Mouse (Mus musculus) testis, adult 2 months (tissue): ENCODE results near the gene Calr. TPM values are rescaled to one million over a fixed set of nuclear protein-coding genes. Genes with fewer than 3 reads are reported as not detected.
A peak's percentile ranks its signal among the peaks of the same experiment; 100 is the strongest.

ENCODE experiments used
- H3K27ac ChIP-seq: fragments of 200-500 bp; 2 replicates; pipeline ENCODE4 v1.5.1; 2012; ENCODE audit warnings: low read depth, low read length; ENCODE audit not compliant: control insufficient read depth, insufficient read depth
- H3K27me3 ChIP-seq: fragments of 200-500 bp; 2 replicates; pipeline ENCODE4 v1.6.1; 2012; ENCODE audit warnings: mild to moderate bottlenecking, low read length, moderate library complexity; ENCODE audit not compliant: control insufficient read depth, insufficient read depth
- H3K36me3 ChIP-seq: fragments of 200-500 bp; 2 replicates; pipeline ENCODE4 v1.6.1; 2012; ENCODE audit warnings: mild to moderate bottlenecking, low read length; ENCODE audit not compliant: control insufficient read depth, insufficient read depth
- H3K4me1 ChIP-seq: fragments of 200-500 bp; 2 replicates; pipeline ENCODE4 v1.6.1; 2012; ENCODE audit warnings: low read length; ENCODE audit not compliant: control insufficient read depth, insufficient read depth
- H3K4me3 ChIP-seq: fragments of 200-500 bp; 2 replicates; pipeline ENCODE4 v1.5.1; 2012; ENCODE audit warnings: low read depth, mild to moderate bottlenecking, low read length, moderate library complexity, mixed read lengths; ENCODE audit not compliant: control insufficient read depth
- CTCF ChIP-seq: fragments of 200-500 bp; IDR thresholded peaks from 2 replicates; pipeline ENCODE4 v1.5.1; 2012; ENCODE audit warnings: low read depth, mild to moderate bottlenecking, inconsistent platforms, low read length, moderate library complexity; ENCODE audit not compliant: control insufficient read depth, insufficient read depth, insufficient replicate concordance
- POLR2A ChIP-seq: fragments of 200-500 bp; IDR thresholded peaks from 2 replicates; pipeline ENCODE4 v1.6.1; 2012; ENCODE audit warnings: low read depth, mild to moderate bottlenecking, inconsistent platforms, low read length, moderate library complexity; ENCODE audit not compliant: control insufficient read depth
- polyA plus RNA-seq: library from polyadenylated mRNA; depleted of rRNA; stranded (reverse); fragments of >200 nt; gene quantifications from 2 replicates; pipeline ENCODE4 v1.2.3, GENCODE M21; 2012

The Calr gene
- polyA plus RNA-seq, 1 experiment, result 384 TPM

- Histone ChIP-seq H3K36me3 (peaks cover 6% of the 10 kb centered on the region), H3K27ac (peak within 1 kb of the TSS; percentile 82), H3K4me1 (peaks cover 6% of the 10 kb centered on the region)
These were observed 6.3 kb downstream of the Calr start, which contains the start of gene Rad23a for GRCm38 (mm10) chr8:84840248-84840999. Gene Rad23a (minus strand): TSS chr8:84840665.

GRCm38 (mm10) chr8:84839875-84840247 lies 6.9 kb downstream of the Calr start:
- TF ChIP-seq CTCF (no peak), POLR2A (no peak)
- peaks cover 6% of the 10 kb centered on the region for H3K4me1 ChIP-seq
- peak overlapping the region; percentile 82 for H3K27ac ChIP-seq
- no peaks in the 10 kb centered on the region for H3K27me3 ChIP-seq
- H3K36me3 ChIP-seq, result peaks cover 6% of the 10 kb centered on the region
- peak overlapping the region; percentile 97 for H3K4me3 ChIP-seq

More at GRCm38 (mm10) chr8:84840248-84840999, 6.3 kb downstream of the Calr start, which contains the start of gene Rad23a:
- TF ChIP-seq POLR2A (peak; percentile 83), CTCF (no peak)
- peak within 1 kb of the TSS; percentile 97 for H3K4me3 ChIP-seq
- no peaks in the 10 kb centered on the region for H3K27me3 ChIP-seq

- Histone ChIP-seq H3K36me3 (peaks cover 6% of the 10 kb centered on the region), H3K27me3 (no peaks in the 10 kb centered on the region), H3K4me3 (peak overlapping the region; percentile 97; the same call in 1 of the 2 replicates), H3K4me1 (peaks cover 6% of the 10 kb centered on the region), H3K27ac (no peak overlapping the region)
- TF ChIP-seq POLR2A, result no peak
- no peak for TF ChIP-seq CTCF
These were observed 7.3 kb downstream of the Calr start for GRCm38 (mm10) chr8:84839411-84839810.

- no peak for TF ChIP-seq CTCF
- no peak for TF ChIP-seq POLR2A
- Histone ChIP-seq H3K4me1 (peaks cover 6% of the 10 kb centered on the region), H3K27ac (no peak overlapping the region), H3K27me3 (no peaks in the 10 kb centered on the region), H3K36me3 (peaks cover 2% of the 10 kb centered on the region), H3K4me3 (no peak overlapping the region)
These were observed 8.2 kb downstream of the Calr start for GRCm38 (mm10) chr8:84838513-84838912.

- Histone ChIP-seq H3K27ac (no peak overlapping the region), H3K4me3 (no peak overlapping the region), H3K36me3 (peaks cover 1% of the 10 kb centered on the region; the same call in 1 of the 2 replicates), H3K27me3 (no peaks in the 10 kb centered on the region), H3K4me1 (peaks cover 6% of the 10 kb centered on the region)
- no peak for TF ChIP-seq POLR2A
- no peak for TF ChIP-seq CTCF
These were observed 8.7 kb downstream of the Calr start for GRCm38 (mm10) chr8:84837912-84838470.

GRCm38 (mm10) chr8:84837149-84837911 lies 9.4 kb downstream of the Calr start:
- TF ChIP-seq POLR2A (no peak), CTCF (no peak)
- peak overlapping the region; percentile 12; the same call in 1 of the 2 replicates for H3K27ac ChIP-seq
- no peak overlapping the region for H3K4me3 ChIP-seq
- peaks cover 8% of the 10 kb centered on the region for H3K4me1 ChIP-seq
- no peaks in the 10 kb centered on the region for H3K27me3 ChIP-seq
- peaks cover 1% of the 10 kb centered on the region; the same call in 1 of the 2 replicates for H3K36me3 ChIP-seq
